In the genomic region with DNA sequence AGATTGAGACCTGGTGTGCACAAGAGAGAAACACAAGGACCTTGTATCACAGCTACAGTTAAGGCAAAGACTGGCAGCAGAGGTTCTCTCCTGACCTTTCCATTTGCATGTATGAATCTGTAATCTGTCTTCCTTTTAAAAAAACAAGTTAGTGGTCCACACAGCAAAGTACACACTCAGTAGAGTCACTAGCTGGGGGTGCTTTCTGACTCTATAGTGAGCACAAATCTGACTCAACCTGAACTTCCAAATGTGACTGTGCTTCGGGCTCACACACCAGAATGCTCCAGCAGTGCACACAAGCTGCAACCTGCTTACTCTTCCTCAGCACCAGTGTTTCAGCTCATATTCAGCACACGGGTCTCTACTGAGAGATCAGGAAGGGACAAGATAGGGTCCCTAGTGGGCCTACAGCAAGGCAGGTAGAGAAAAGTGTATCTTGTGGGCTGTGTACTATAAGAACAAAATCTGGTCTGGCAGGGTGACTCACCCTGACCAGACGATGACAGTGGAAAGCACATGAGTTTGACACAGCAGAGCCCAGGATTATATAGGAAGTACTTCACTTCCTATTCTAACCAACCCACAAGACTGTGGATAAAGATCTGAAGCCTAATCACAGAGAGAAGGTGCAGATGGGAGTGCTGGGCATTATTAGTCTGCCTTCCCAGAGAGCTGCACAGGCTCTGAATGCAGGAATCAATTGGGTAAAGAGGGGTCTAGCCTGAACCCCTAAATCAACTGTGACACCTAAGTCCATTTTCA, we compare ENCODE assay signal across 13 mouse cellular contexts. TPM values are rescaled to one million over a fixed set of nuclear protein-coding genes. Genes with fewer than 3 reads are reported as not detected.
DNase-seq lines count a peak whose midpoint lies in the region; ATAC-seq and TF ChIP-seq lines count a peak whose summit lies in the region.
"Had no signal": no experiment of that assay in that cellular context is flagged by ENCODE, and none has a peak within 500 bp of the region (broad histone marks: within the 10 kb centered on the region; RNA-seq: fewer than 3 reads in every experiment).

No protein-coding gene starts in this region.

- H3K4me2 ChIP-seq in heart, embryonic 13.5 days: peak overlapping the region; percentile 76
- H3K4me2 ChIP-seq in limb, embryonic 15.5 days: no peak overlapping the region
- H3K4me2 ChIP-seq: hindbrain, embryonic 12.5 days had no signal

- no peak for DNase-seq in heart, postnatal 25 days (ENCODE audit: low spot score)
- DNase-seq in 3134 (ENCODE audit: extremely low read depth, insufficient read length, low spot score) (peak; percentile 51), NIH3T3 (ENCODE audit: low read depth) (peak; percentile 61)
- no peak for DNase-seq in layer of hippocampus, adult 2 months (ENCODE audit: low spot score in 2 of 2)
- DNase-seq in left cerebral cortex, postnatal 25 days (ENCODE audit: low spot score in 2 of 2): no peak
- no peak for DNase-seq in layer of hippocampus, adult 9-10 months (ENCODE audit: low spot score)
- DNase-seq: adrenal gland, postnatal 14 days; cerebellum, postnatal 25 days had no signal

- no peak for TF ChIP-seq CTCF in layer of hippocampus, adult 2 months (conservative IDR thresholded peaks at IDR 0.05)

- H3K36me3 ChIP-seq in heart, embryonic 13.5 days: peaks cover 82% of the 10 kb centered on the region
- H3K36me3 ChIP-seq in limb, embryonic 15.5 days: peaks cover 23% of the 10 kb centered on the region
- H3K36me3 ChIP-seq: hindbrain, embryonic 12.5 days had no signal

- H3K9ac ChIP-seq in heart, embryonic 13.5 days: peak overlapping the region; percentile 76
- H3K9ac ChIP-seq in limb, embryonic 15.5 days: no peak overlapping the region
- H3K9ac ChIP-seq: hindbrain, embryonic 12.5 days had no signal

- H3K27ac ChIP-seq in heart, embryonic 13.5 days (replicated peaks): peak overlapping the region; percentile 87
- peak overlapping the region; percentile 38; the same call in 1 of the 2 replicates for H3K27ac ChIP-seq in limb, embryonic 15.5 days
- H3K27ac ChIP-seq in layer of hippocampus, adult 2 months: no peak overlapping the region
- H3K27ac ChIP-seq: hindbrain, embryonic 12.5 days had no signal

- peaks cover 100% of the 10 kb centered on the region for H3K4me1 ChIP-seq in heart, embryonic 13.5 days
- peaks cover 89% of the 10 kb centered on the region for H3K4me1 ChIP-seq in limb, embryonic 15.5 days

- no peaks in the 10 kb centered on the region for H3K9me3 ChIP-seq in heart, embryonic 13.5 days
- H3K9me3 ChIP-seq in limb, embryonic 15.5 days: no peaks in the 10 kb centered on the region
- H3K9me3 ChIP-seq: hindbrain, embryonic 12.5 days had no signal

- WGBS in heart, embryonic 13.5 days: 39% methylated on average over 3 of the region's 3 CpGs
- WGBS in limb, embryonic 15.5 days: 52% methylated on average over 3 of the region's 3 CpGs

- H3K27me3 ChIP-seq in heart, embryonic 13.5 days (replicated peaks): no peaks in the 10 kb centered on the region
- no peaks in the 10 kb centered on the region for H3K27me3 ChIP-seq in limb, embryonic 15.5 days
- H3K27me3 ChIP-seq: hindbrain, embryonic 12.5 days had no signal

- no peak overlapping the region for H3K4me3 ChIP-seq in heart, embryonic 13.5 days
- no peak overlapping the region for H3K4me3 ChIP-seq in limb, embryonic 15.5 days
- H3K4me3 ChIP-seq in layer of hippocampus, adult 2 months: no peak overlapping the region
- H3K4me3 ChIP-seq: hindbrain, embryonic 12.5 days had no signal

- intact Hi-C loops in heart, postnatal 25 days (cut with DNase I): loop anchor here (2.0 kb wide), 1 partner anchor 14 kb away; no protein-coding TSS in a partner anchor
- intact Hi-C loops in left cerebral cortex, postnatal 25 days (cut with DNase I): no loop called here

- ATAC-seq in heart, embryonic 13.5 days (ENCODE audit: extremely low read depth, insufficient number of reproducible peaks, low FRiP score, low TSS enrichment): no peak
- no peak for ATAC-seq in limb, embryonic 15.5 days (ENCODE audit: insufficient number of reproducible peaks, low FRiP score, low TSS enrichment, low read depth)
- ATAC-seq: forebrain, embryonic 14.5 days; midbrain, embryonic 16.5 days had no signal

RNA-seq across cellular contexts. Expression of gene Igf2r, which starts 15.0 kb away (rescaled TPM):
- 142 and 143 TPM in 2 replicates for polyA plus RNA-seq in heart, embryonic 13.5 days (2015; fragmentation: Nextera tagmentation; extraction: Ambion mirVana)
- 100 to 1,000 TPM in 1 of 2 experiments, 10 to 100 TPM in 1; 99.0 to 108 TPM for total RNA-seq in heart, postnatal 25 days (2021)
- polyA plus RNA-seq in limb, embryonic 15.5 days (2015; fragmentation: Nextera tagmentation; extraction: Ambion mirVana): 45.0 TPM in 2 replicates
- 10 to 100 TPM; 27.9 to 30.3 TPM for total RNA-seq in layer of hippocampus, adult 2 months (2021)
- total RNA-seq in left cerebral cortex, postnatal 25 days (2021): 10 to 100 TPM; 28.5 to 29.2 TPM

Comparison
In these comparisons a context has a peak if more than half of its experiments do, and no peak if none do; other contexts are left out.
1. DNase-seq: peak in 3134 (single experiment) and NIH3T3 (single experiment); none in heart, postnatal 25 days (single experiment), layer of hippocampus, adult 2 months (0 of 2), left cerebral cortex, postnatal 25 days (0 of 2) and layer of hippocampus, adult 9-10 months (single experiment).